Mouse (Mus musculus): ENCODE data around the gene Rdh1.
A peak's percentile ranks its signal among the peaks of the same experiment; 100 is the strongest.
"Not testable (repeated sequence)": the region's sequence is repeated elsewhere in the genome, so short reads cannot be mapped to it uniquely, and the experiment has no call there.

Gene Rdh1

GRCm38 (mm10) chr10:127748847-127749612 is 10.5 kb upstream of the Rdh1 start:
- ATAC-seq (ENCODE audit: low TSS enrichment), result no peak

GRCm38 (mm10) chr10:127750136-127750777 is 9.3 kb upstream of the Rdh1 start:
- peak; percentile 47; the same call in 1 of the 2 replicates for ATAC-seq (ENCODE audit: low TSS enrichment)

- no peak for ATAC-seq (ENCODE audit: low TSS enrichment)
Observed at GRCm38 (mm10) chr10:127751548-127751947, 8.0 kb upstream of the Rdh1 start, which contains the start of gene Gpr182. Gpr182 (minus strand) TSS chr10:127751732.

- no peak for ATAC-seq (ENCODE audit: low TSS enrichment)
Observed at GRCm38 (mm10) chr10:127754566-127755166, 4.9 kb upstream of the Rdh1 start.

GRCm38 (mm10) chr10:127755246-127755645 is 4.3 kb upstream of the Rdh1 start:
- no peak for ATAC-seq (ENCODE audit: low TSS enrichment)

GRCm38 (mm10) chr10:127755770-127756468 is 3.6 kb upstream of the Rdh1 start:
- peak; percentile 34; the same call in 1 of the 2 replicates for ATAC-seq (ENCODE audit: low TSS enrichment)

- not testable (repeated sequence) for ATAC-seq (ENCODE audit: low TSS enrichment)
Observed at GRCm38 (mm10) chr10:127762926-127763325, 3.4 kb downstream of the Rdh1 start.

- ATAC-seq (ENCODE audit: low TSS enrichment), result no peak
Observed at GRCm38 (mm10) chr10:127763914-127764680, 4.6 kb downstream of the Rdh1 start.

GRCm38 (mm10) chr10:127766564-127766963 is 7.0 kb downstream of the Rdh1 start:
- no peak for ATAC-seq (ENCODE audit: low TSS enrichment)

GRCm38 (mm10) chr10:127776011-127776410 is 16.5 kb downstream of the Rdh1 start, which contains the start of gene Rdh9:
Rdh9 (plus strand) TSS chr10:127776386.
- no peak for ATAC-seq (ENCODE audit: low TSS enrichment)

- not testable (repeated sequence) for ATAC-seq (ENCODE audit: low TSS enrichment)
Observed at GRCm38 (mm10) chr10:127782321-127782720, 22.8 kb downstream of the Rdh1 start.

GRCm38 (mm10) chr10:127785411-127785810 is 25.9 kb downstream of the Rdh1 start:
- ATAC-seq (ENCODE audit: low TSS enrichment), result not testable (repeated sequence)

- ATAC-seq (ENCODE audit: low TSS enrichment), result no peak
Observed at GRCm38 (mm10) chr10:127799295-127799694, 39.8 kb downstream of the Rdh1 start.

- ATAC-seq (ENCODE audit: low TSS enrichment), result no peak
Observed at GRCm38 (mm10) chr10:127800891-127801290, 41.4 kb downstream of the Rdh1 start, which contains the start of gene Rdh16. Rdh16 (plus strand) TSS chr10:127801152.

GRCm38 (mm10) chr10:127801612-127802011 is 42.1 kb downstream of the Rdh1 start:
- ATAC-seq (ENCODE audit: low TSS enrichment), result no peak

- ATAC-seq (ENCODE audit: low TSS enrichment), result no peak
Observed at GRCm38 (mm10) chr10:127802236-127802635, 42.7 kb downstream of the Rdh1 start.

- ATAC-seq (ENCODE audit: low TSS enrichment), result no peak
Observed at GRCm38 (mm10) chr10:127804416-127804815, 44.9 kb downstream of the Rdh1 start.

- no peak for ATAC-seq (ENCODE audit: low TSS enrichment)
Observed at GRCm38 (mm10) chr10:127815888-127816287, 56.4 kb downstream of the Rdh1 start.

- ATAC-seq (ENCODE audit: low TSS enrichment), result not testable (repeated sequence)
Observed at GRCm38 (mm10) chr10:127817268-127817910, 57.9 kb downstream of the Rdh1 start.
